Mouse (Mus musculus): Measurements from ENCODE around the gene Hdac7. TPM values are rescaled to one million over a fixed set of nuclear protein-coding genes. Genes with fewer than 3 reads are reported as not detected.

Gene Hdac7
- polyA plus RNA-seq, 1 experiment, result 37.8 TPM

- Histone ChIP-seq H3K4me1 (ENCODE audit: control insufficient read depth, insufficient read depth, low read length) (peaks cover 6% of the 10 kb centered on the region), H3K4me3 (replicated peaks; ENCODE audit: control insufficient read depth, low read depth, low read length) (no peak overlapping the region), H3K27ac (ENCODE audit: control insufficient read depth, insufficient read depth, low read depth, low read length, poor library complexity) (0 out of 2 replicates have a peak overlapping the region, but pooled peaks have one; percentile 1)
- TF ChIP-seq CTCF (IDR thresholded peaks at IDR 0.05; ENCODE audit: control insufficient read depth, insufficient read depth, low read length), result no peak
- no peak for TF ChIP-seq POLR2A (IDR thresholded peaks at IDR 0.05; ENCODE audit: borderline replicate concordance, control insufficient read depth, low read depth, low read length)
- 80% methylated on average over 5 of the region's 5 CpGs for WGBS
Observed at GRCm38 (mm10) chr15:97743210-97743609, 101.1 kb downstream of the Hdac7 start.

Other genes with a start within 250 kb of the Hdac7 start
- gene Rpap3, start 138.7 kb downstream of the Hdac7 start, polyA plus RNA-seq (2011; ENCODE audit: insufficient read depth, insufficient read length, low replicate concordance, missing spikeins), result 6.8 and 13.5 TPM in 2 replicates
- 2.3 and 7.3 TPM in 2 replicates for gene Endou, start 113.2 kb downstream of the Hdac7 start, polyA plus RNA-seq (2011; ENCODE audit: insufficient read depth, insufficient read length, low replicate concordance, missing spikeins)
- 15.3 and 17.0 TPM in 2 replicates for gene Rapgef3, start 76.5 kb downstream of the Hdac7 start, polyA plus RNA-seq (2011; ENCODE audit: insufficient read depth, insufficient read length, low replicate concordance, missing spikeins)
- 62.3 and 67.5 TPM in 2 replicates for gene Slc48a1, start 66.0 kb downstream of the Hdac7 start, polyA plus RNA-seq (2011; ENCODE audit: insufficient read depth, insufficient read length, low replicate concordance, missing spikeins)
- 0.88 and 1.5 TPM in 2 replicates for gene Vdr, start 66.1 kb upstream of the Hdac7 start, polyA plus RNA-seq (2011; ENCODE audit: insufficient read depth, insufficient read length, low replicate concordance, missing spikeins)
- 7.1 and 10.0 TPM in 2 replicates for gene Tmem106c, start 119.7 kb upstream of the Hdac7 start, polyA plus RNA-seq (2011; ENCODE audit: insufficient read depth, insufficient read length, low replicate concordance, missing spikeins)
- gene Col2a1, start 160.2 kb upstream of the Hdac7 start, polyA plus RNA-seq (2011; ENCODE audit: insufficient read depth, insufficient read length, low replicate concordance, missing spikeins), result 0.52 TPM in 1 of 2 replicates, not detected in the other
- gene Pfkm, start 248.1 kb upstream of the Hdac7 start, polyA plus RNA-seq (2011; ENCODE audit: insufficient read depth, insufficient read length, low replicate concordance, missing spikeins), result 22.9 and 23.0 TPM in 2 replicates
- gene Senp1, start 249.2 kb upstream of the Hdac7 start, polyA plus RNA-seq (2011; ENCODE audit: insufficient read depth, insufficient read length, low replicate concordance, missing spikeins), result 23.1 and 27.6 TPM in 2 replicates